Mouse (Mus musculus) hindbrain, embryonic 13.5 days (tissue): ENCODE results near the gene Mup16. TPM values are rescaled to one million over a fixed set of nuclear protein-coding genes. Genes with fewer than 3 reads are reported as not detected.
"Not testable (repeated sequence)": the region's sequence is repeated elsewhere in the genome, so short reads cannot be mapped to it uniquely, and the experiment has no call there.

ENCODE experiments used
- ATAC-seq: fragments of 200-750 bp; cut with Nextera tagmentation; 2 replicates; pipeline ENCODE4 v1.8.0; 2017; ENCODE audit warnings: moderate TSS enrichment; ENCODE audit not compliant: low FRiP score
- H3K27ac ChIP-seq: fragments of 300-500 bp; sonication (generic); 2 replicates; pipeline ENCODE4 v1.5.1; 2015; ENCODE audit warnings: inconsistent platforms, mild to moderate bottlenecking, moderate library complexity
- H3K27me3 ChIP-seq: fragments of 300-500 bp; sonication (generic); 2 replicates; pipeline ENCODE4 v1.6.1; 2015; ENCODE audit warnings: mild to moderate bottlenecking, inconsistent platforms
- H3K36me3 ChIP-seq: fragments of 300-500 bp; sonication (generic); 2 replicates; pipeline ENCODE4 v1.6.1; 2015; ENCODE audit warnings: mild to moderate bottlenecking, inconsistent platforms
- H3K4me1 ChIP-seq: fragments of 300-500 bp; sonication (generic); replicated peaks from 2 replicates; pipeline ENCODE4 v1.6.1; 2015; ENCODE audit warnings: inconsistent platforms
- H3K4me2 ChIP-seq: fragments of 300-500 bp; sonication (generic); 2 replicates; pipeline ENCODE4 v1.6.1; 2015; ENCODE audit warnings: inconsistent platforms, mild to moderate bottlenecking, moderate library complexity
- H3K4me3 ChIP-seq: fragments of 300-500 bp; sonication (generic); 2 replicates; pipeline ENCODE4 v1.5.1; 2015; ENCODE audit warnings: mild to moderate bottlenecking, inconsistent platforms
- H3K9ac ChIP-seq: fragments of 300-500 bp; sonication (generic); 2 replicates; pipeline ENCODE4 v1.6.1; 2015; ENCODE audit warnings: mild to moderate bottlenecking, inconsistent platforms
- H3K9me3 ChIP-seq: fragments of 300-500 bp; sonication (generic); 2 replicates; pipeline ENCODE4 v1.6.1; 2016; ENCODE audit warnings: inconsistent platforms
- WGBS: fragments of 180-500 bp; shearing (Covaris S2); methylation state at CpG from one replicate; pipeline ENCODE4 v1.1.7; 2015; 5-methylcytosine and 5-hydroxymethylcytosine counted together
- polyA plus RNA-seq: library from polyadenylated mRNA; unstranded; fragments of >200 nt; fragmentation: Nextera tagmentation; extraction: Ambion mirVana; gene quantifications from 2 replicates; pipeline ENCODE4 v1.2.1, GENCODE M21; 2015

The Mup16 gene
- not detected in 2 replicates for polyA plus RNA-seq

GRCm38 (mm10) chr4:61519431-61519830, at the start of gene Mup16:
Gene Mup16, minus strand, starts transcription at chr4:61519531.
- ATAC-seq, H3K27ac ChIP-seq, H3K4me2 ChIP-seq, H3K4me3 ChIP-seq, H3K9ac ChIP-seq, H3K27me3 ChIP-seq, H3K9me3 ChIP-seq, H3K36me3 ChIP-seq, H3K4me1 ChIP-seq: not testable (repeated sequence)
- 87% methylated on average over 3 of the region's 4 CpGs for WGBS

DNA sequence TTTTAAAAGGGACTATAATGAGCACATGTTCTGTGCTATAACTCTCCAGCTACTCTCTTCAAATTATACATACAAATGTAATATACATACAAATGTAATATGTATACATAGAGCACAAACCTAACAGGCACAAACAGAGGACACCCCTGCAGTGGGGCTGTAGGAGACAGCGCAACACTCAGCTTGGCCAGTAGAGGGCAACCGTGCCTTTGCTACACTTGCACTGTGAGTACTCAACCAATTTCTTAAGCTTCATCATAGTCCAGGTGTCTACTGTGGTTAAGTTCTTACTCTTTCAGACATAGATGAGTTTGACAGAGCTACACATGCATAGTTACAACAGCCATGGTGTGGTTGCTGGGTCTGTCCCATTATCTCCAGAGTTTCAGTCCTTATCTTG, 36.6 kb upstream of the Mup16 start:
- not testable (repeated sequence) for H3K4me3 ChIP-seq, H3K4me1 ChIP-seq, H3K4me2 ChIP-seq, ATAC-seq, H3K9ac ChIP-seq, H3K36me3 ChIP-seq, H3K27me3 ChIP-seq, H3K9me3 ChIP-seq, H3K27ac ChIP-seq
- 58% methylated on average over 2 of the region's 2 CpGs for WGBS

Other genes starting within 250 kb of the Mup16 start
- gene Mup14, start 215.5 kb downstream of the Mup16 start, polyA plus RNA-seq: not detected in 2 replicates
- not detected in 2 replicates for gene Mup15, start 79.8 kb downstream of the Mup16 start, polyA plus RNA-seq
- gene Mup17, start 76.3 kb upstream of the Mup16 start, polyA plus RNA-seq: not detected in 2 replicates
- gene Mup18, start 154.6 kb upstream of the Mup16 start, polyA plus RNA-seq: not detected in 2 replicates